Mouse (Mus musculus) myocyte (in vitro differentiated cells): ENCODE measurements around the gene Slc25a35.

ENCODE experiments used
- CEBPB ChIP-seq: IDR thresholded peaks from 2 replicates; pipeline ENCODE4 v1.6.1; 2011; ENCODE audit warnings: mild to moderate bottlenecking, moderate library complexity; ENCODE audit not compliant: poor library complexity, insufficient read depth, severe bottlenecking
- E2F4 ChIP-seq: IDR thresholded peaks from one replicate; pipeline ENCODE4 v1.6.1; 2011; ENCODE audit warnings: mild to moderate bottlenecking, control low read depth, moderate library complexity; ENCODE audit not compliant: insufficient read depth
- MAX ChIP-seq: IDR thresholded peaks from one replicate; pipeline ENCODE4 v1.6.1; 2011; ENCODE audit warnings: low read depth, mild to moderate bottlenecking, control low read depth
- MYOD1 ChIP-seq, 3 experiments: IDR thresholded peaks; one replicate each; pipeline ENCODE4 v1.6.1; 2011; ENCODE audit warnings: control low read depth in 2 of 3, low read depth in 2 of 3, mild to moderate bottlenecking in 2 of 3, moderate library complexity in 1 of 3; ENCODE audit not compliant: insufficient read length in 2 of 3, control insufficient read depth in 1 of 3
- MYOG ChIP-seq, 3 experiments: IDR thresholded peaks; one replicate each; pipeline ENCODE4 v1.6.1; 2011; ENCODE audit warnings: control low read depth in 2 of 3, low read depth in 2 of 3, mild to moderate bottlenecking in 2 of 3; ENCODE audit not compliant: insufficient read length in 2 of 3, control insufficient read depth in 1 of 3, insufficient read depth in 1 of 3
- POLR2A ChIP-seq: IDR thresholded peaks from one replicate; pipeline ENCODE4 v1.6.1; 2011; ENCODE audit warnings: low read depth, mild to moderate bottlenecking, control low read depth, moderate library complexity; ENCODE audit not compliant: insufficient read length
- POLR2AphosphoS2 ChIP-seq: IDR thresholded peaks from one replicate; pipeline ENCODE4 v1.6.1; 2011; ENCODE audit warnings: low read depth, control low read depth; ENCODE audit not compliant: insufficient read length
- SRF ChIP-seq: IDR thresholded peaks from one replicate; pipeline ENCODE4 v1.6.1; 2011; ENCODE audit warnings: low read depth; ENCODE audit not compliant: control insufficient read depth, insufficient read length
- TCF12 ChIP-seq: IDR thresholded peaks from one replicate; pipeline ENCODE4 v1.6.1; 2011; ENCODE audit warnings: mild to moderate bottlenecking, control low read depth; ENCODE audit not compliant: poor library complexity, insufficient read depth, severe bottlenecking
- USF1 ChIP-seq: IDR thresholded peaks from one replicate; pipeline ENCODE4 v1.6.1; 2011; ENCODE audit warnings: low read depth, mild to moderate bottlenecking, control low read depth, moderate library complexity

GRCm38 (mm10) chr11:69008182-69009121 is 40.5 kb downstream of the Slc25a35 start, which contains the start of gene Pfas:
- TF ChIP-seq POLR2A (peak; percentile 70), POLR2AphosphoS2 (peak; percentile 91), MYOG (IDR thresholded peaks at IDR 0.05; ENCODE audit: control insufficient read depth in 1 of 3, insufficient read depth in 1 of 3, insufficient read length in 2 of 3, low read depth in 2 of 3) (no peak), CEBPB (no peak), TCF12 (no peak), USF1 (no peak), MAX (no peak), MYOD1 (IDR thresholded peaks at IDR 0.05; ENCODE audit: control insufficient read depth in 1 of 3, insufficient read length in 2 of 3, low read depth in 2 of 3) (no peak), E2F4 (peak; percentile 61), SRF (peak; percentile 84)
